Mouse (Mus musculus): ENCODE data around the gene Gm20547. TPM values are rescaled to one million over a fixed set of nuclear protein-coding genes. Genes with fewer than 3 reads are reported as not detected.

Gene Gm20547
- polyA plus RNA-seq, 1 experiment from 2014 or later: not detected

DNA sequence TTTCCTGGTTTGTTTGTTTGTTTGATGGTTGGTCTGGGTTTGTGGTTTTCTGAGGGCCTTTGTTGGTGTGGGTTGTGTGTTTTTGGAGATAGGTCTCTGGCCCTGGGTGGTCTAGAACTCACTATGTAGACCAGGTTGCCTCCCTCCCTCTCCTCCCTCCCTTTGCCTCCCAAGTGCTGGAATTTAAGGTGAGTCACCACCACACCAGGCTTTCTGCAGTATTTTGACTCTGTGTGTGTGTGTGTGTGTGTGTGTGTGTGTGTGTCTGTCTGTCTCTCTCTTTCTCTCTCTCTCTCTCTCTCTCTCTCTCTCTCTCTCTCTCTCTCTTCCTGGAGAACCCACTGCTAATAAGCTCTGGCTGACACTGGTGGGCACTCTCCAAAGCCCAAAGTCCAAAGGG is 676 bp downstream of the Gm20547 start:
- no peaks in the 10 kb centered on the region for H3K4me1 ChIP-seq (replicated peaks; ENCODE audit: control insufficient read depth, insufficient read depth, low read length)
- no peaks in the 10 kb centered on the region for H3K27me3 ChIP-seq (replicated peaks; ENCODE audit: control insufficient read depth, insufficient read depth, low read length)
- no peak overlapping the region for H3K4me3 ChIP-seq (ENCODE audit: low read depth, low read length)
- H3K27ac ChIP-seq (ENCODE audit: low read depth): no peak overlapping the region
- ATAC-seq (replicated peaks; ENCODE audit: low FRiP score, low TSS enrichment, low read depth): no peak; the same call in 1 of the 2 replicates
- no peaks in the 10 kb centered on the region for H3K36me3 ChIP-seq (ENCODE audit: control insufficient read depth, insufficient read depth, low read length)
- DNase-seq (ENCODE audit: low spot score): no peak
- H3K4me2 ChIP-seq (ENCODE audit: low read length): no peak overlapping the region
- H3K9me3 ChIP-seq (ENCODE audit: control insufficient read depth, low read length): no peaks in the 10 kb centered on the region
- no peak overlapping the region for H3K9ac ChIP-seq (ENCODE audit: low read length)

DNA sequence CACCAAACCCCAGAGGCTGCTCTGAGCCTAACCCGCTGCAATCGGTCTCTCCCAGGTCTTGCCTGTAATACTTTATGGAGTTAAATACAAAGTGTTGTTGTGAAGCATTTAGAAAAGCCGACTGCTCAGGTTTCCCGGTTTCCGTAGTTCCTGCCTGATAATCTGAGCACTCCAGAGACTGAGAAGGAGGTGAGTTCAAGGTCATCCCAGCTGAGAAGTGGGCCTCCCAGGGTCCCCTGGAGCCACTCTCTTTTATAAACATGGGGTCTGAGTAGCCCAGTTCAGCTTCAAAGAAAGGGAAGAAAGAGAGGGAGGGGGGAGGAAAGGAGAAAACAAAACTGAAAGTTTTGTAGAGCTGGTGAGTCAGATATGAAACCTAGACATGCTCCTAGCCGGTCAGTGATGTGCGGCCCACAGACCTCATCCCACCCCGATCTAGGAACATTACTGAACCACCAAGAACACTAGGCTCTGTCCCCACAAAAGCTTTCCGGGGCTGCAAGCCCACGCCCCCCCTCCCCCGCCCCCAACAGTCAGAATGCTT is 2.4 kb downstream of the Gm20547 start, which contains the start of gene Zbtb12:
Zbtb12 (plus strand) TSS at position 148 of the 544 bp plus-strand sequence.
- H3K9ac ChIP-seq (ENCODE audit: low read length): no peak within 1 kb of the TSS
- no peak for DNase-seq (ENCODE audit: low spot score)
- 57% methylated on average over 11 of the region's 11 CpGs for WGBS
- H3K4me1 ChIP-seq (replicated peaks; ENCODE audit: control insufficient read depth, insufficient read depth, low read length): no peaks in the 10 kb centered on the region
- H3K4me2 ChIP-seq (ENCODE audit: low read length): no peak within 1 kb of the TSS
- no peaks in the 10 kb centered on the region for H3K9me3 ChIP-seq (ENCODE audit: control insufficient read depth, low read length)
- no peak within 1 kb of the TSS for H3K27ac ChIP-seq (ENCODE audit: low read depth)
- H3K4me3 ChIP-seq (ENCODE audit: low read depth, low read length): no peak within 1 kb of the TSS
- no peak for ATAC-seq (replicated peaks; ENCODE audit: low FRiP score, low TSS enrichment, low read depth)
- no peaks in the 10 kb centered on the region for H3K27me3 ChIP-seq (replicated peaks; ENCODE audit: control insufficient read depth, insufficient read depth, low read length)
- H3K36me3 ChIP-seq (ENCODE audit: control insufficient read depth, insufficient read depth, low read length): no peaks in the 10 kb centered on the region

DNA sequence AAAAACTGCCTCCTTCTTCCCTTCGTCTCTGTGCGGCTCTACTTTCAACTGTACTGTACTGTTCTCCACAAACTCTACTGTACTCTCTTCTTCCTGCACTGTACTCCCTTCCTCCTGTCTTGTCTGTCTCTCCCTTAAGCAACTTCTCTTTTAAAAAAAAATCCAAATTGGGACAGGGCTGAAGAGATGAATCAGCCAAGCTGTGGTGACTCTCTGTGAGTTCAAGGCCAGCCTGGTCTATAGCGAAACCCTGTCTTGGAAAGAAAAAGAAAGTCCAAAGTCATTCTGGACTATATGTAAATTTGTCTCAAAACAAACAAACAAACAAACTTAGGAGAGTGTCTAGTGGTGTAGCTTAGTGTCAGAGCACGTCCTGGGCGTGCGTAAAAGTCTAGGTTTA is 7.5 kb downstream of the Gm20547 start:
- WGBS: 85% methylated on average over 6 of the region's 6 CpGs
- Histone ChIP-seq H3K9ac (ENCODE audit: low read length) (no peak overlapping the region), H3K4me1 (replicated peaks; ENCODE audit: control insufficient read depth, insufficient read depth, low read length) (no peaks in the 10 kb centered on the region), H3K36me3 (ENCODE audit: control insufficient read depth, insufficient read depth, low read length) (no peaks in the 10 kb centered on the region), H3K27me3 (replicated peaks; ENCODE audit: control insufficient read depth, insufficient read depth, low read length) (no peaks in the 10 kb centered on the region), H3K4me2 (ENCODE audit: low read length) (no peak overlapping the region), H3K27ac (ENCODE audit: low read depth) (no peak overlapping the region), H3K4me3 (ENCODE audit: low read depth, low read length) (no peak overlapping the region), H3K9me3 (ENCODE audit: control insufficient read depth, low read length) (no peaks in the 10 kb centered on the region)
- ATAC-seq (replicated peaks; ENCODE audit: low FRiP score, low TSS enrichment, low read depth) (no peak), DNase-seq (ENCODE audit: low spot score) (no peak)

DNA sequence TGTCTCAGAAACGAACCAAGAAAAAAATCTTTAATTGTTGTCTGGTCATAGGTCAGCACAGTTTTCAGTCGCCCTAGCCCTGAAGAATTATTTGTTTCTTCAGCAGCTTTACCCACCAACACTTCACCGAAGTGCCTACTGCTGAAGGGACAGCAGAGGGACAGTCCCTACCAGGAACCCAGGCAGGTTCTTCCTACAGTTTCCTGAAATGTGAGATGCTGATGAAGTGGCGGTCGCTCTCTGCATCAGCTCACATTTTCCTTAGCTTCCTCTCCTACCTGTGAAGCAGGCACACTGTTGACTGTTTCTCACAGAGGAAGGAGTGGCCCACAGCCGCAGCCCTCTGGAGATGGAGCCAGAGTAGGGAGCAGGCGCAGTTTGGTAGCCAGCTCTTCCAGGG is 15.9 kb downstream of the Gm20547 start:
- ATAC-seq (replicated peaks; ENCODE audit: low FRiP score, low TSS enrichment, low read depth): no peak
- no peak overlapping the region for H3K27ac ChIP-seq (ENCODE audit: low read depth)
- H3K36me3 ChIP-seq (ENCODE audit: control insufficient read depth, insufficient read depth, low read length): no peaks in the 10 kb centered on the region
- no peak overlapping the region for H3K4me3 ChIP-seq (ENCODE audit: low read depth, low read length)
- H3K9me3 ChIP-seq (ENCODE audit: control insufficient read depth, low read length): no peaks in the 10 kb centered on the region
- 55% methylated on average over 7 of the region's 7 CpGs for WGBS
- no peak for DNase-seq (ENCODE audit: low spot score)
- no peak overlapping the region for H3K4me2 ChIP-seq (ENCODE audit: low read length)
- H3K4me1 ChIP-seq (replicated peaks; ENCODE audit: control insufficient read depth, insufficient read depth, low read length): peaks cover 5% of the 10 kb centered on the region; the same call in 1 of the 2 replicates
- H3K27me3 ChIP-seq (replicated peaks; ENCODE audit: control insufficient read depth, insufficient read depth, low read length): no peaks in the 10 kb centered on the region
- H3K9ac ChIP-seq (ENCODE audit: low read length): no peak overlapping the region

DNA sequence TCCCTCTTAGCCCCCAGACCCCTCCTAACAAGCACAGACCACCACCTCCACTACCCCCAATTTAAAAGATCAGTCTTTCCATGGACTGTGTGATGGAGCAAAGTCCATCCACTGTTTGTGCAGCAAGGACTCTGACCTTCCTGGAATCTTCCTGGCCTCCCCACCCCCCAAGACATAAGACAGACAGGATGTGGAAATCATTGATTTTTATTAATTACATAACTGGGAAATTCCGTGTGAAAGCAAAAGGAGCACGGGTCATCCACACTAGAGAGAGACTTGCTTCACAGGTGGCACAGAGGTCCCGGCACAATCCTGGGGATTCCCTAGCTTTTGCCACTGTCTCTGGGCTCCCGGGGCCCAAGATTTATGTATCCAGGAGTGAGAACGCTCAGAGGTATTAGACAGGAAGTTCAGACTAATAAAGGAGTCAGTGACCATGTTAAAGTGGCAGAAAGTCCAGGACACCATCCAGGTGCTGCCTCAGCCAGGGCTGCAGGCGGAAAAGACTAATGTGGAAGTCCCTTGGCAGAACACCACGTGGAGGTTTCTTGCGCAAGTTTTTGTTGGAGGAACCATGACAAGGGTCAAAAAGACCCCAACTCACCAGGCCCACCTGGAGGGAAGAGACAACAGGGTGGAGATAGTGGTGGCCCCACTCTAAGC is 19.3 kb downstream of the Gm20547 start, which contains the start of gene Cfb:
Cfb (minus strand) TSS at position 103 of the 666 bp plus-strand sequence.
- 45% methylated on average over 8 of the region's 8 CpGs for WGBS
- H3K4me3 ChIP-seq (ENCODE audit: low read depth, low read length): no peak within 1 kb of the TSS
- H3K27me3 ChIP-seq (replicated peaks; ENCODE audit: control insufficient read depth, insufficient read depth, low read length): no peaks in the 10 kb centered on the region
- H3K9ac ChIP-seq (ENCODE audit: low read length): no peak within 1 kb of the TSS
- no peaks in the 10 kb centered on the region for H3K9me3 ChIP-seq (ENCODE audit: control insufficient read depth, low read length)
- H3K27ac ChIP-seq (ENCODE audit: low read depth): peak within 1 kb of the TSS; percentile 47; the same call in 1 of the 2 replicates
- peak within 1 kb of the TSS; percentile 32 for H3K4me2 ChIP-seq (ENCODE audit: low read length)
- H3K36me3 ChIP-seq (ENCODE audit: control insufficient read depth, insufficient read depth, low read length): 0 out of 2 replicates have a peak, but pooled peaks cover 6% of the 10 kb centered on the region
- H3K4me1 ChIP-seq (replicated peaks; ENCODE audit: control insufficient read depth, insufficient read depth, low read length): peaks cover 5% of the 10 kb centered on the region; the same call in 1 of the 2 replicates
- DNase-seq (ENCODE audit: low spot score) (no peak), ATAC-seq (replicated peaks; ENCODE audit: low FRiP score, low TSS enrichment, low read depth) (peak; percentile 29)

DNA sequence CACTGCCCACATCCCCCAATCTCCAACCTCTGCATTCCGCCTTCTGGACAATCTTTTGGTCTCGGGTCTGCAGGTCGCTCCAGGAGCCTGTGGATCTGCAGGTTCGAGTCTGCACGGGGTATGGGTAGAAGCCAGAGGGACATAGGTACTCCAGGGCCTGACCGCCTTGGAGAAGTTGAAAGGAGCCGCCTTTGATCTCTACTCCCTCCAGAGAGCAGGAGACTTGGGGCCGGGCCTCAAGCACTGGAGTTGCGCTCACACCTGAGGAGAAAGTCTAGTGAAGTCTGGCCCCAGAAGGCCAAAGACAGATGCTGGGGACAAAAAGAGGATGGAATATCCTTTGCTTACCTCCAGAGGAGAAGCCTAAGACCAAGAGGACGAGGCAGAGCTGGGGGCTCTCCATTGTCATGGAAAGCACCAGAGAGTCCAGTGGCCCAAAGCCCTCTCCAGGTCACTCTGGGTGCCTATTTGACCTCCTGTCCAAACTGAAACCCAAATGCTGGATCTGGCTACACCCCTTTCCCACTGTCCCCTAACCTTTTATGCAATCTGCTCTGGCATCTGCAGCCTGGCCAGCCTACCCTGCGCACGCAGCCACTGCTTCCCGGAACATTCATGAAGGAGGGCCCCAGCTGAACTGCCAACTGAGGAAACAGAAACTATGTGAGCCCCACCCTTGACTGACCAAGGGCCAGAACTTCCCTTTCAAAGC is 20.0 kb downstream of the Gm20547 start:
- Histone ChIP-seq H3K27me3 (replicated peaks; ENCODE audit: control insufficient read depth, insufficient read depth, low read length) (no peaks in the 10 kb centered on the region), H3K4me2 (ENCODE audit: low read length) (peak overlapping the region; percentile 32), H3K36me3 (ENCODE audit: control insufficient read depth, insufficient read depth, low read length) (peaks cover 13% of the 10 kb centered on the region; the same call in 1 of the 2 replicates), H3K9ac (ENCODE audit: low read length) (no peak overlapping the region), H3K27ac (ENCODE audit: low read depth) (peak overlapping the region; percentile 47; the same call in 1 of the 2 replicates), H3K4me3 (ENCODE audit: low read depth, low read length) (no peak overlapping the region), H3K9me3 (ENCODE audit: control insufficient read depth, low read length) (no peaks in the 10 kb centered on the region), H3K4me1 (replicated peaks; ENCODE audit: control insufficient read depth, insufficient read depth, low read length) (peaks cover 5% of the 10 kb centered on the region; the same call in 1 of the 2 replicates)
- ATAC-seq (replicated peaks; ENCODE audit: low FRiP score, low TSS enrichment, low read depth): peak; percentile 50
- WGBS: 58% methylated on average over 13 of the region's 13 CpGs
- DNase-seq (ENCODE audit: low spot score): peak; percentile 63

DNA sequence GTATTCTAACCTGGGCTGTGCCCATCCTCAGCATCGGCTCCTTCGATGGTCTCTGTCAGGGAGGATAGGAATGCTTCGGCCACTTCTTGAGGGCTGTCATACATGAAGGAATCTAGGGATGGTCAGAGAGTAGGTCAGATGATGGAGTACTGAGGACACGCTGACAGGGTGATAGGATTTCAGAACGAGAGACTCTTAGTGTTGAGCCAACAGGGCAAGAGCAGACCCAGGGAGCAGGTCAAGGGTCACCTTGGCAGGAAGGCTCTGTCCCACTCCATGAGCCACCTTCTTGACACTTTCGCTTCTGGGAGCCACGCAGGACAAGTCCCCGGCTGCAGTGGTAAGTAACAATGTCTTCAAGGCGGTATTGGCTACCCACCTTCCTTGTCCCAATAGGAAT is 21.3 kb downstream of the Gm20547 start:
- Histone ChIP-seq H3K4me2 (ENCODE audit: low read length) (no peak overlapping the region), H3K27ac (ENCODE audit: low read depth) (no peak overlapping the region), H3K36me3 (ENCODE audit: control insufficient read depth, insufficient read depth, low read length) (peaks cover 26% of the 10 kb centered on the region), H3K4me3 (ENCODE audit: low read depth, low read length) (no peak overlapping the region), H3K27me3 (replicated peaks; ENCODE audit: control insufficient read depth, insufficient read depth, low read length) (no peaks in the 10 kb centered on the region), H3K9ac (ENCODE audit: low read length) (no peak overlapping the region), H3K4me1 (replicated peaks; ENCODE audit: control insufficient read depth, insufficient read depth, low read length) (peaks cover 5% of the 10 kb centered on the region; the same call in 1 of the 2 replicates), H3K9me3 (ENCODE audit: control insufficient read depth, low read length) (no peaks in the 10 kb centered on the region)
- DNase-seq (ENCODE audit: low spot score) (no peak), ATAC-seq (replicated peaks; ENCODE audit: low FRiP score, low TSS enrichment, low read depth) (no peak)
- WGBS: 84% methylated on average over 9 of the region's 9 CpGs

DNA sequence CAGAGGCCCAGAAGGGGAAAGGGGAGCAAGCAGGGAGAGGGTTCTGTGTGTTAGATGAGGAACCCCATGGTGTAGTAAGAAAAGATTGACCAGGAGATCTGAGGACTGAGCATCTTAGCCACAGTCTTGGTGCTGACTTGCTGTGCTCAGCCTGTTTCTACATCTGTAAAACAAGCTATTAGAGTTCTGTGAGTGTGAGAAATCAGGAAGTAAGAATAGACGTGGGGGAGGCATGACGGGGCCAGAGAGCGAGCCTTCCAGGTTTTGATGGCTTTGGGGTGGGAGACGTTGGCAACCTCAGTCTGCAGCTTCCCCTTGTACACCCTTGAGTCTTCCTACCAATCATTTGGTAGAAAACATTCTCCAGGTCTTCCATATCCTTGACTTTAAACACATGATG is 23.2 kb downstream of the Gm20547 start:
- H3K9ac ChIP-seq (ENCODE audit: low read length): no peak overlapping the region
- H3K9me3 ChIP-seq (ENCODE audit: control insufficient read depth, low read length): no peaks in the 10 kb centered on the region
- H3K4me2 ChIP-seq (ENCODE audit: low read length): no peak overlapping the region
- ATAC-seq (replicated peaks; ENCODE audit: low FRiP score, low TSS enrichment, low read depth): no peak
- DNase-seq (ENCODE audit: low spot score): no peak
- peaks cover 44% of the 10 kb centered on the region for H3K36me3 ChIP-seq (ENCODE audit: control insufficient read depth, insufficient read depth, low read length)
- no peaks in the 10 kb centered on the region for H3K27me3 ChIP-seq (replicated peaks; ENCODE audit: control insufficient read depth, insufficient read depth, low read length)
- no peak overlapping the region for H3K4me3 ChIP-seq (ENCODE audit: low read depth, low read length)
- H3K4me1 ChIP-seq (replicated peaks; ENCODE audit: control insufficient read depth, insufficient read depth, low read length): peaks cover 5% of the 10 kb centered on the region; the same call in 1 of the 2 replicates
- H3K27ac ChIP-seq (ENCODE audit: low read depth): no peak overlapping the region
- 81% methylated on average over 4 of the region's 4 CpGs for WGBS

Data from intestine, embryonic 14.5 days (tissue).